In the genomic region with DNA sequence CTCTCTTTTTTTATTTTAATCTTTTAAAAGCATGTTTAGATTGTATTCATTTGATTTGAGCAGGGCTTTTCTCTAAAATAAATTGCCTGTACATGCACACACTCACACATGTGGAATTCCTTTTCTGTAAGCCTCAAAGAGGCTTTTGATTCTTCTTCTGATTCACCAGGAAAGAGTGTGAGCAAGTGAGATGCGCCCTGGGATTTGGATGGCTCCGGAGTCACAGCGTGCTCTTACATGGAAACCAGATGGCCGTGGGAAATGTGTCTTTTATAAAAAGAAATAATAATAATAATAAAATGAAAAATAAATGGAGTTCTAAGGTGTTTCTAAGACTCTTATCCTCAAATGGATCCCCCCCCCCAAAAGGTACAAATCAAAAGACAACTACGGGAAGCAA, we compare ENCODE assay signal across 23 mouse cellular contexts.
"Had no signal": no experiment of that assay in that cellular context is flagged by ENCODE, and none has a peak within 500 bp of the region (broad histone marks: within the 10 kb centered on the region; RNA-seq: fewer than 3 reads in every experiment).

No protein-coding gene starts in this region.

- ATAC-seq: inflammation-experienced regulatory T-cells, adult 6 months; intestine, embryonic 15.5 days; intestine, postnatal 0 days had no signal

- H3K27ac ChIP-seq: heart, embryonic 10.5 days; hindbrain, embryonic 13.5 days; hindbrain, embryonic 15.5 days; intestine, embryonic 15.5 days; layer of hippocampus, adult 2 months; left cerebral cortex, adult 2 months; limb, embryonic 10.5 days; limb, embryonic 12.5 days; liver, embryonic 13.5 days had no signal

- DNase-seq: gastrocnemius, postnatal 14 days; gastrocnemius, postnatal 36 days; heart, adult 18-20 months; heart, postnatal 10 days; kidney, adult 18-20 months; kidney, adult 8-10 months; kidney, postnatal 10 days; kidney, postnatal 25 days; kidney, postnatal 4 days; liver; liver, embryonic 13.5 days had no signal

- H3K4me3 ChIP-seq: heart, embryonic 10.5 days; heart, embryonic 12.5 days; hindbrain, embryonic 13.5 days; hindbrain, embryonic 15.5 days; intestine, embryonic 15.5 days; layer of hippocampus, adult 2 months; left cerebral cortex, adult 2 months; limb, embryonic 10.5 days; limb, embryonic 12.5 days; liver, embryonic 13.5 days had no signal

- H3K27me3 ChIP-seq: heart, embryonic 12.5 days; hindbrain, embryonic 13.5 days; hindbrain, embryonic 15.5 days; intestine, embryonic 15.5 days; limb, embryonic 12.5 days; liver, embryonic 13.5 days had no signal

- H3K9ac ChIP-seq: heart, embryonic 12.5 days; hindbrain, embryonic 13.5 days; hindbrain, embryonic 15.5 days; intestine, embryonic 15.5 days; limb, embryonic 12.5 days; liver, embryonic 13.5 days had no signal

- H3K36me3 ChIP-seq: heart, embryonic 10.5 days; heart, embryonic 12.5 days; hindbrain, embryonic 13.5 days; hindbrain, embryonic 15.5 days; intestine, embryonic 15.5 days; limb, embryonic 10.5 days; limb, embryonic 12.5 days; liver, embryonic 13.5 days had no signal

- H3K4me1 ChIP-seq: heart, embryonic 10.5 days; hindbrain, embryonic 13.5 days; hindbrain, embryonic 15.5 days; intestine, embryonic 15.5 days; liver, embryonic 13.5 days had no signal

- H3K9me3 ChIP-seq: heart, embryonic 10.5 days; heart, embryonic 12.5 days; hindbrain, embryonic 13.5 days; hindbrain, embryonic 15.5 days; intestine, embryonic 15.5 days; limb, embryonic 10.5 days; limb, embryonic 12.5 days; liver, embryonic 13.5 days had no signal

- H3K4me2 ChIP-seq: heart, embryonic 12.5 days; hindbrain, embryonic 13.5 days; hindbrain, embryonic 15.5 days; intestine, embryonic 15.5 days; limb, embryonic 12.5 days; liver, embryonic 11.5 days; liver, embryonic 13.5 days had no signal
